ENCODE assay signal across 8 mouse cellular contexts in genomic region chr5:113906958-113907735, GRCm38 (mm10). TPM values are rescaled to one million over a fixed set of nuclear protein-coding genes. Genes with fewer than 3 reads are reported as not detected.
DNase-seq lines count a peak whose midpoint lies in the region; ATAC-seq and TF ChIP-seq lines count a peak whose summit lies in the region.

No protein-coding gene starts in this region.

- H3K27me3 ChIP-seq in kidney, embryonic 14.5 days (ENCODE audit: control insufficient read depth, insufficient read depth, low read length): no peaks in the 10 kb centered on the region
- H3K27me3 ChIP-seq in stomach, postnatal 0 days (ENCODE audit: control insufficient read depth, insufficient read depth, low read length): no peaks in the 10 kb centered on the region

- peak overlapping the region; percentile 89 for H3K9ac ChIP-seq in kidney, embryonic 14.5 days (ENCODE audit: low read depth, low read length)
- peak overlapping the region; percentile 94 for H3K9ac ChIP-seq in stomach, postnatal 0 days (ENCODE audit: low read length)

- H3K4me2 ChIP-seq in kidney, embryonic 14.5 days (replicated peaks; ENCODE audit: low read depth, low read length): peak overlapping the region; percentile 67
- H3K4me2 ChIP-seq in stomach, postnatal 0 days (replicated peaks; ENCODE audit: low read depth): peak overlapping the region; percentile 81

- peaks cover 45% of the 10 kb centered on the region for H3K4me1 ChIP-seq in kidney, embryonic 14.5 days (ENCODE audit: control insufficient read depth, insufficient read depth, low read length)
- peaks cover 12% of the 10 kb centered on the region; the same call in 1 of the 2 replicates for H3K4me1 ChIP-seq in stomach, postnatal 0 days (replicated peaks; ENCODE audit: control insufficient read depth, insufficient read depth)

- no peaks in the 10 kb centered on the region for H3K9me3 ChIP-seq in kidney, embryonic 14.5 days (ENCODE audit: control insufficient read depth, low read length)
- no peaks in the 10 kb centered on the region for H3K9me3 ChIP-seq in stomach, postnatal 0 days (ENCODE audit: control insufficient read depth, low read length)

- 13% methylated on average over 17 of the region's 17 CpGs for WGBS in kidney, embryonic 14.5 days
- 6% methylated on average over 17 of the region's 17 CpGs for WGBS in stomach, postnatal 0 days

- no peak for TF ChIP-seq CTCF in stomach, postnatal 0 days (IDR thresholded peaks at IDR 0.05; ENCODE audit: low read depth)

- ATAC-seq in kidney, embryonic 14.5 days (ENCODE audit: low FRiP score, low TSS enrichment): no peak
- ATAC-seq in stomach, postnatal 0 days (ENCODE audit: low FRiP score, low TSS enrichment): peak; percentile 18

- TF ChIP-seq EP300 in stomach, postnatal 0 days (optimal IDR thresholded peaks at IDR 0.05): no peak

- H3K27ac ChIP-seq in kidney, embryonic 14.5 days (ENCODE audit: low read depth, low read length): peak overlapping the region; percentile 94
- peak overlapping the region; percentile 99 for H3K27ac ChIP-seq in stomach, postnatal 0 days (replicated peaks)

- no peaks in the 10 kb centered on the region for H3K36me3 ChIP-seq in kidney, embryonic 14.5 days (ENCODE audit: control insufficient read depth, insufficient read depth, low read length)
- H3K36me3 ChIP-seq in stomach, postnatal 0 days (ENCODE audit: control insufficient read depth, insufficient read depth, low read length): no peaks in the 10 kb centered on the region

- H3K4me3 ChIP-seq in kidney, embryonic 14.5 days (ENCODE audit: low read length): peak overlapping the region; percentile 89
- peak overlapping the region; percentile 96 for H3K4me3 ChIP-seq in stomach, postnatal 0 days (ENCODE audit: low read depth, low read length)

- DNase-seq in kidney, adult 9 months: no peak
- DNase-seq in adrenal gland, postnatal 36 days: peak; percentile 63 to 84
- peak; percentile 47 for DNase-seq in heart, adult 8-10 months (ENCODE audit: low spot score)
- DNase-seq in kidney, postnatal 4 days: peak; percentile 70 to 78
- peak; percentile 59 for DNase-seq in mesoderm, embryonic 11.5 days (ENCODE audit: low read depth, low spot score)
- DNase-seq in stomach, postnatal 0 days (ENCODE audit: low spot score): peak; percentile 83
- DNase-seq in cerebellum, postnatal 14 days: no peak

RNA-seq across cellular contexts. Expression of gene Coro1c, which starts 1.4 kb away (rescaled TPM):
- polyA plus RNA-seq in kidney, embryonic 14.5 days (2014; fragmentation: Nextera tagmentation; extraction: Ambion mirVana): 42.1 and 108 TPM in 2 replicates
- 10 to 100 TPM; 47.9 to 60.1 TPM for total RNA-seq in adrenal gland, postnatal 36 days (2021)
- 10 to 100 TPM; 21.9 to 30.3 (median 23.7) TPM for total RNA-seq in heart, adult 8-10 months (2022)
- 91.6 and 93.6 TPM in 2 replicates for polyA plus RNA-seq in stomach, postnatal 0 days (2015; fragmentation: Nextera tagmentation; extraction: Ambion mirVana)

Comparison
In these comparisons a context has a peak if more than half of its experiments do, and no peak if none do; other contexts are left out.
1. DNase-seq: peak in adrenal gland, postnatal 36 days (2 of 2), heart, adult 8-10 months (single experiment), kidney, postnatal 4 days (2 of 2), mesoderm, embryonic 11.5 days (single experiment) and stomach, postnatal 0 days (single experiment); none in kidney, adult 9 months (single experiment) and cerebellum, postnatal 14 days (0 of 2).